Mouse (Mus musculus) ovary, postnatal 10 days (tissue): ENCODE results near the gene S1pr4.
A peak's percentile ranks its signal among the peaks of the same experiment; 100 is the strongest.

ENCODE experiments used
- DNase-seq: peaks from one replicate; pipeline ENCODE4 v3.0.0; 2022; ENCODE audit warnings: low spot score

The S1pr4 gene

GRCm38 (mm10) chr10:81464405-81465264 is 35.3 kb downstream of the S1pr4 start:
- DNase-seq: no peak

DNA sequence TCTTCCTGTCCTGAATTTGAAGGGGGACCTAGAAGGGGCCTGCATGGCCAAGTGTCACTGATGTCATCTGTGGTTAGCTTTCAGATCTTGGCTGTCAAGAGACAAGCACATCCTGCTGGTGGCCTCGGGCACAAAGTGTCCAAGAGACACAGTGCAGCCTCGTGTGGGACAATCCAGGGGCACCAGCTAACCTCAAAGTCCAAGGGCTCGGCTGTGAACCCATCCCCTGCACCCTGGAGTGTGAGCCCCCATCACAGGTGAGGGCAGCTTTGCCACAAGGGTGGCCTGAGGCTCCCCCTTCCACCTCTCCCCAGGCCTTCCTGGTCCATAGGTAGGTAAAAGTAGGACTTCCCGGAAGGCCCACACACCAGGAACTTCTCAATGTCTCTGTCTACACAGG is 36.4 kb downstream of the S1pr4 start:
- no peak for DNase-seq

DNA sequence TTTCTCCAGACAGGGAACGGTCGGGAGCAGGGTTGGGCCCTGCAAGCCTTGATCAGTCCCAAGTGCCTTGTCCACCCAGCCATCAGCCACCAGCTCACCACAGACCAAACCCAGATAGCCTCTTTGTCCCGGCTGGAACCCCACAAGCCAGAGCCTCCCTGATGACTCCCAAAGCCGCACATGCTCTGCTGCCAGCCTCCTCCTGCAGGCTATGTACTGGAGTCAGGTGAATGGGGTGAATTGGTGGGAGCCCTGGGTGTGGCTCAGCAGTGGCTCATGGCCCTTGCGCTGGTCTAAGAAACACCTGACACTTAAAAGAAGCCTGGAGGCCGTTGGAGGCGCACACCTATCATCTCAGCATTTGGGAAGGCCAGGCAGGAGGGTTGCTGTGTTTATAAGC is 37.0 kb downstream of the S1pr4 start:
- DNase-seq: no peak

DNA sequence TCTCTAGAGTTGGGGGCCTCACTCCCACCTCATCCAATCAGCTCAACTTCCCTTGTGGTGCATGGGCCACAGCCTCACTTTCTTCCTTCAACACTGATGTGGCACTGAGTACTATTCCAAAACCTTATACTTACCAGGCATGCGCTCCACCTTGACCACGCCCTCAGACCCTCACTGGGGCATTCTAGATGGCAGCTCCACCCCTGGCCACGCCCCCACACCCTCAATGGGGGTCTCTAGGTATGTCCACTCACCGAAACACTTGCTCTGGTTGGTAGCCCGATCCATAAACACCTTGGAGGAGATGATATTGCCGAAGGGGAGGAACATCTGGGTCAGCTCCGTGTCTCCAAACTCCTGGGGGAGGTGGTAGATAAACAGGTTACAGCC is 37.5 kb downstream of the S1pr4 start:
- DNase-seq: no peak

DNA sequence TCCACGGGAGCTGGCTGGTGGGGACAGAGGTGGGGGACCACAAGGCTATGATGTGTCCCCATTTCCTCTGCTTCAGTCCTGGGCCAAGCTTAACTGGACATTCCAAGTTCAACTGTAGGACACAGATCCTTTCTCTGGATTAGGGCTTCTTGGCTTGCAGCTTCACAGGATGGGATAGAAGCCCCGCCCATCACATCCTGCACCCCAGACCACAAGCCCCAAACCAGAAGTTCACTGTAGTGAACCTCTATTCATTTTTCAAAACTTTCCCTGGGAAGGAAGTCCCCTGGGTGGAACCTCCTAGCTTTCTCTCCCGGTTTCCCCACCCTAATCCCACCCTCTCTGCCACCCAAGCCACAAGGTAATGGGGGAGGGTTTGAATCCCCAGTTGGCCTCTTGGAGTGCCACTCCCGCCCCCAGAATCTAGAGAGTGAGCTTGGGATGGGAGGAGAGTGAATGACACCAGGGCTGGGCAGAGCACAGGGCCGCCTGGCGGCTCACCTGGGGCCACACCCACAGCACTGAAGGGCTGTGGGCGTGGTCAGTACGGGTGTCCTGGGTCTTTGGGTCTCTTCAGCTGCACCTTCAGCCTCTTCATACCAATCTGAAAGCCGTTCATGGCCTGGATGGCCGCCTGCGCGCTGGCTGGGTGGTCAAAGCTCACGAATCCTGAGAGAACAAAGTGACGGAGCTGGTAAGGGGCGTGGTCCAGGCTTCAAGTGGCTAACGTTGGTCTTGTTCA is 38.1 kb downstream of the S1pr4 start:
- no peak for DNase-seq

GRCm38 (mm10) chr10:81460951-81461350 is 39.0 kb downstream of the S1pr4 start:
- DNase-seq: no peak

- no peak for DNase-seq
Measured at GRCm38 (mm10) chr10:81460471-81460870, 39.5 kb downstream of the S1pr4 start.

GRCm38 (mm10) chr10:81459399-81459798 is 40.5 kb downstream of the S1pr4 start:
- no peak for DNase-seq

GRCm38 (mm10) chr10:81458267-81458666 is 41.7 kb downstream of the S1pr4 start:
- no peak for DNase-seq

GRCm38 (mm10) chr10:81457624-81458023 is 42.3 kb downstream of the S1pr4 start:
- no peak for DNase-seq

DNA sequence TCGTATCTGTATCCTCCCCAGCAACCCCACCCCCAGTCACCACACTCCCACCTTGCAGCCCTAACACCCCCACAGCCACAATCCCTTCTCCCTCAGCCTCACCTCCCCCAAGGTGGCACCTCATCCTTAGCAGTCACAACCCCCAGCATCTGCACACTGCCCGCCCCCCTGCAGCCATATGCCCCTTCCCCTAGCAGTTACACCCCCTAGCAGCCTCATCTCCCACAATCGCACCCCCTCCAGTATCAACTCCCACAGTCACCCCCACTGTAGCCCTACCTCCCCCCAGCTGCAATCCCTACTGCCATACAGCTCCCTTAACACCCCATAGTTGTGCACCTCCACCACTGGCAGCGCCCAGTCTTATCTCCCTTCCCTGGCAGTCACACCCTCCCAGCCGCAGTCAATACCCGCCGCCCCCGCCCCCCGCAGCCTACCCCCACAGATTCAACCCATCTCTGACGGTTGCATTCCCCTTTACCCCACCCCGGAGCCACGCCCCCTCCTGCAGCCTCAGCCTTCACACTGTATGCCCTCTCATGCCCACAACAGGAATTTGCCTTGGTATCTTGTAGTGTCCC is 42.9 kb downstream of the S1pr4 start:
- DNase-seq: no peak

DNA sequence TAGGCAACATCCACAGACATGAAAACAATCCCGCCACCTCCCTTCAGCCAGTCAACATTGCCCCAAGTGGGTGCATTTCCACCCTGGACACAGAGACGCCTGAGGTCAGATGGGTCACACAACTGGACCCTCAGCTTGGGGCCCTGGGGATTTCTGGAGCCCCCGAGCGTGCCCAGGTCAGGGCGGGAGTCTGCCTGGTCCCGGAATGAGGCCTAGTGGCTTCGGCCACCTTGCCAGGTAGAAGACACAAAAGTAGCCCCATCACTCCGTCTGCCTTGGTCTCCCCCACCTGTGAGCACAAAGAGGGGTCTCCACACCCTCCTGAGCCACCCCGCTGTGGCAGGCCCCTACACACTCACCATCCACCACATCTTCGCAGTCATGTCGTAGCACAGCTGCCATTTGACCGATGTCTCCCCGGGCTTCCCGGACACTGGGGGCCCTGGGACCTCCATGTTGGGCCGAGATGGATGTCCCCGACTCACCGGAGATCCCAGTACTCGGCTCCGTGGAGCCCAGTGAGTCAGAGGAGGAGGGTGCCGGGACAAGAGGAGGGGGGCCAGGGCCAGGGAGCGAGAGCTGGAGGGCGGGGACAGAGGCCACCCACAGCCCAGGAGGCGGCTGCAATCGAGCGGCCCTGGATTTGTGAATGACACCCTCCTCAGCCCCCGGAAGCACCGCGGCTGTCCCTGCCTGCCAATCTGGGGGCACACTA is 44.6 kb downstream of the S1pr4 start, which contains the start of gene Nfic:
Nfic (minus strand) TSS at position 455 of the 715 bp plus-strand sequence.
- DNase-seq: no peak

DNA sequence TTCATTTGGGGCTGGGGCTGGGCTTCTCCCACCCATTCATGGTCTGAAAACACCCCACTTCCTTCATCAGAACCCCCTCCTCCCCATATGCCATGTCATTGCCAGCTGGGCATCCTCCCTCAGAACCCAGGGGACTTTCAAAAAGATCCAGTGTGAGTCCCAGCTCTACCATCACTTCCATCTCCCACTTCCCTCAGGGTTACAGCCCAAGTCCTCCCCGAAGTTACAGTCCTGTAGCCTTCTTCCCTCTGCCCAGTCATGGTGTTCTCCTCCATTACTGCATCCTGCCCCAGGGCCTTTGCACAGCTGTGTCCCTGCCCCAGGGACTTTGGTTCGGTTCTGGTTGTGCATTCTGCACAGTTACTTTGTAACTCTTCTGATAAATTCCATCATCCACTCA is 45.8 kb downstream of the S1pr4 start:
- no peak for DNase-seq

GRCm38 (mm10) chr10:81452947-81453288 is 47.0 kb downstream of the S1pr4 start:
- DNase-seq: no peak

GRCm38 (mm10) chr10:81452237-81452946 is 47.5 kb downstream of the S1pr4 start:
- DNase-seq: no peak

- no peak for DNase-seq
Measured at GRCm38 (mm10) chr10:81451365-81451745, 48.6 kb downstream of the S1pr4 start.

GRCm38 (mm10) chr10:81450641-81451364 is 49.1 kb downstream of the S1pr4 start:
- DNase-seq: no peak

- DNase-seq: peak; percentile 80
Measured at GRCm38 (mm10) chr10:81450140-81450539, 49.8 kb downstream of the S1pr4 start.
